Mouse (Mus musculus) embryonic facial prominence, embryonic 12.5 days (tissue): Measurements from ENCODE around the gene Pilra. TPM values are rescaled to one million over a fixed set of nuclear protein-coding genes. Genes with fewer than 3 reads are reported as not detected.
"Not testable (repeated sequence)": the region's sequence is repeated elsewhere in the genome, so short reads cannot be mapped to it uniquely, and the experiment has no call there.

Experiments
- ATAC-seq: fragments of 200-750 bp; cut with Nextera tagmentation; 2 replicates; pipeline ENCODE4 v1.8.0; 2017; ENCODE audit not compliant: insufficient number of reproducible peaks, insufficient read depth, low FRiP score, low TSS enrichment
- H3K27ac ChIP-seq: fragments of 300-500 bp; sonication (generic); 2 replicates; pipeline ENCODE4 v1.5.1; 2016; ENCODE audit warnings: mild to moderate bottlenecking
- H3K27me3 ChIP-seq: fragments of 300-500 bp; sonication (generic); 2 replicates; pipeline ENCODE4 v1.6.1; 2016; ENCODE audit warnings: mild to moderate bottlenecking, moderate library complexity
- H3K36me3 ChIP-seq: fragments of 300-500 bp; sonication (generic); 2 replicates; pipeline ENCODE4 v1.6.1; 2016; ENCODE audit warnings: mild to moderate bottlenecking
- H3K4me1 ChIP-seq: fragments of 300-500 bp; sonication (generic); 2 replicates; pipeline ENCODE4 v1.6.1; 2016
- H3K4me2 ChIP-seq: fragments of 300-500 bp; sonication (generic); replicated peaks from 2 replicates; pipeline ENCODE4 v1.6.1; 2016; ENCODE audit warnings: mild to moderate bottlenecking, moderate library complexity
- H3K4me3 ChIP-seq: fragments of 300-500 bp; sonication (generic); 2 replicates; pipeline ENCODE4 v1.5.1; 2016; ENCODE audit warnings: mild to moderate bottlenecking
- H3K9ac ChIP-seq: fragments of 300-500 bp; sonication (generic); 2 replicates; pipeline ENCODE4 v1.6.1; 2016; ENCODE audit warnings: mild to moderate bottlenecking, moderate library complexity
- H3K9me3 ChIP-seq: fragments of 300-500 bp; sonication (generic); 2 replicates; pipeline ENCODE4 v1.6.1; 2016; ENCODE audit warnings: mild to moderate bottlenecking, moderate library complexity
- WGBS: fragments of 180-500 bp; shearing (Covaris S2); methylation state at CpG from one replicate; pipeline ENCODE4 v1.1.7; 2016; 5-methylcytosine and 5-hydroxymethylcytosine counted together
- polyA plus RNA-seq: library from polyadenylated mRNA; unstranded; fragments of >200 nt; fragmentation: Nextera tagmentation; extraction: Ambion mirVana; gene quantifications from 2 replicates; pipeline ENCODE4 v1.2.1, GENCODE M21; 2016

Gene Pilra
- polyA plus RNA-seq: 0.22 and 0.28 TPM in 2 replicates

DNA sequence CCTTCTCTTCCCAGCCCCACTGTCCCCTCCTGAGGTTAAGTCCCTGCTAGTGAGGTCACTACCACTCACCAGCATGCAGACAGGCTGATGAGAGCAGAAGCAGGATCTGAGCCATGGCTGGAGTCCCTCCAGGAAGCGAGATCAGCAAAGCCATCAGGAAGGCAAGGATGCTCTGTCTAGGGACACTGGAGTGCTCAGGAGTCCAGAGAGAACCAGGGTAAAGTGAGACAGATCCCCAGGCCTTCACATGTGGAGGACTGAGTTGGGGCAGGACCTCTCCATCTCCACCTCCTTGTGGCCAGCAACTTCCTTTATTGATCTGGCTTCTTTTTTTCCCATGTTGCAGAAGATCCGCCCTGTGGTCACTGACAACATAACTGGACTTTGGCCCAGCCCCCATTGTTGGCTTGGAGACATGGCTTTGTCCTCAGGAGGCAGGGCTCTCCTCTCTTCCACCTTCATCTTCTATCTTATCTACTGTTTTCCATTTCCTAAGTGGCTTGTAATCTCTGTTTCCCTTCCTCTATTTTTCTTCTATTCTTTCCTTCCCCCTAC is at the start of gene Pilra:
Gene Pilra, minus strand, starts transcription at position 316 of the 555 bp plus-strand sequence.
- not testable (repeated sequence) for H3K36me3 ChIP-seq, H3K9me3 ChIP-seq, H3K4me2 ChIP-seq, H3K9ac ChIP-seq, H3K4me3 ChIP-seq, H3K27ac ChIP-seq, ATAC-seq, H3K27me3 ChIP-seq, H3K4me1 ChIP-seq
- WGBS: 65% methylated on average over 2 of the region's 2 CpGs

DNA sequence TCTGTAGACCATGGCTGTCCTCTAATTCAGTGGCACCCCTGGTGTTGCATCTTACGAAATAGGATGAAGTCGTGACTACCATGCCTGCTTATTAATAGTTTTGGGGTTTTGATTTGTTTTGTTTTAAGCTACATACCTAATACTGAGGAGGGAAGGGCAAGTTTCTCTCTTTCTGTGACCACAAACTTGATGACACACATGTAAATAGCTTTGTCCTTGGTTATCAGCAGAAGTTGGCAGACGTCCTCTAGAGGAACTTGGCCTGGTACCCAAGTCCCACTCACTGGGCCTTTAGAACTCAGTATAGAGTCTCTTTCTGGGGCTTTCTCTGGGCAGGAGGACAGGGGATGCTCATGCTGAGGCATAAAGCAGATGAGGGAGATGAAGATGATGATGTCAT is 47.3 kb upstream of the Pilra start:
- no peak for ATAC-seq
- no peak overlapping the region for H3K27ac ChIP-seq
- 83% methylated on average over 3 of the region's 3 CpGs for WGBS
- no peaks in the 10 kb centered on the region for H3K36me3 ChIP-seq
- no peaks in the 10 kb centered on the region for H3K4me1 ChIP-seq
- no peak overlapping the region for H3K4me3 ChIP-seq
- H3K4me2 ChIP-seq: no peak overlapping the region
- no peaks in the 10 kb centered on the region for H3K9me3 ChIP-seq
- H3K9ac ChIP-seq: no peak overlapping the region
- no peaks in the 10 kb centered on the region for H3K27me3 ChIP-seq

DNA sequence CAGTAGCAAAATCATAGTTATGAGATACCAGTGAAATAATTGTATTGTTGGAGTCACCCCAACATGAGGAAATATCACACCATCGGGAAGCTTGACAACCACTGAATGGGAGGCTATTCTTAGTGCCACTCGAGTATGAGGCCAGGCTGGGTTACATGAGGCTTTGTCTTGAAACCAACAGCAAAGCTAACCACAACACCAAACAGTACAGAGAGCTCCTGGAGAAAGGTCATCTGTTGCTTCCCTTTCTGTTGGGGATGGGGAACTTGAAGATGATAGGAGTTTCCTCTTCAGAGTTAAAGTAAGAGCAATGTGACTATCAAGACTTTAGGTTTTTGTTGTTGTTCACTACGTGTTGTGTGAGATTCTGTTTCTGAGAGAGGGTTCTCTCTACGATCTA is 46.8 kb upstream of the Pilra start:
- no peak overlapping the region for H3K4me2 ChIP-seq
- no peak for ATAC-seq
- no peak overlapping the region for H3K4me3 ChIP-seq
- no peaks in the 10 kb centered on the region for H3K36me3 ChIP-seq
- no peaks in the 10 kb centered on the region for H3K4me1 ChIP-seq
- WGBS: 81% methylated on average over 4 of the region's 4 CpGs
- H3K9ac ChIP-seq: no peak overlapping the region
- no peaks in the 10 kb centered on the region for H3K27me3 ChIP-seq
- H3K9me3 ChIP-seq: no peaks in the 10 kb centered on the region
- H3K27ac ChIP-seq: no peak overlapping the region

DNA sequence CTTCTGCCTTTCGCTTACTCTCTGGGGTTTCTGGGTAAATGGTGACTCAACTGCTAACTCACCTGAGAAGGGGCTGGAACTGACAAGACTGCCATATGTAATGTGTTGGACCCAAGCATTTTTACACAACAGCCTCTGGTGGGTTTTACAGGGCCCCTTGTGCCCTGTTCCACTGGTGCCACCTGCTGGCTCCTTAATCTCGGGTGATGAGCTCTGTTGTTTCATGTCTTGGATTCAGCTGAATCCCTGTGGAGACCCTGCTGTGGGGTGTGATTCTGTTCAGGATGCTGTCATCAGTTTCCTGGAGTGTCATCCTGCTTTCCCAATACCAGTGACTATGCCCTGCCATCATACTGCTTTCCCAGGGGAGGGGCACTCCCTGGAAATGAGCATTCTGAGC is 41.8 kb upstream of the Pilra start:
- Histone ChIP-seq H3K4me1 (no peaks in the 10 kb centered on the region), H3K27me3 (no peaks in the 10 kb centered on the region), H3K9me3 (no peaks in the 10 kb centered on the region), H3K4me3 (no peak overlapping the region), H3K4me2 (no peak overlapping the region), H3K36me3 (no peaks in the 10 kb centered on the region), H3K9ac (no peak overlapping the region), H3K27ac (no peak overlapping the region)
- 58% methylated on average over 2 of the region's 2 CpGs for WGBS
- ATAC-seq: no peak

DNA sequence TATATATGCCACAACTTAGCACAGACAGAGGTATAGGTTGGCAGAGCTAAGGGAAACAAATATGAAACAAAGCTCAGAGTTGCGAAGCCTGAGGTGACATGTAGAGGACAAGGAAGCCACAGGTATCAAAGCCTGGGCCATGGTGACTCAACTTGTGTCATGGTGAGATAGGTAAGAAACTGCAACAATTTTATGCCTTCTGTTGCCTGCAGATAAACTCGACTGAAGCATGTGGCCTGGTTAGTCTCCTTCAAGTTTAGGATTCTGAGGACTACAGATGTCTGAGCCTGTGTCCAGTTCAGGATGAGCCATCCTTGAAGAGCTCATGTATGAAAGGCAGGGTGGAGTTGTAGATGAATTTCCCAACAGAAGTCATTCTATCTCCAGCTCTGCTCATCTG is 39.0 kb upstream of the Pilra start:
- WGBS: 82% methylated on average over 2 of the region's 2 CpGs
- Histone ChIP-seq H3K4me2 (no peak overlapping the region), H3K27ac (no peak overlapping the region)

DNA sequence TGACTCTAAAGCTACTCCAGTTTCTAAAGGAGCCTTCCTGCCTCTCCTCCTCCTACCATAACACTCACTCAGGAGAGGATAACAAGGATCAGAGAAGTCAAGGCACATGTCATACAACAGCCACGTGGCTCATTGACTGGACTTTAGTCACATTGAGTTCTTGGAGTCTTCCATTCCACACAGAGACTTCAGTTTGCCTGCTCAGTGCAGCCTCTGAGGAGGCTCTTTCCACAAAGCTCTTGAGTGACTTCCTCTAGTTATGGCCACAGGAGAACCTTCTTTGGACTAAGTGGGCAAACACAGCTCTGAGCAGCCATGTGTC is 36.3 kb upstream of the Pilra start:
- not testable (repeated sequence) for H3K4me3 ChIP-seq, H3K36me3 ChIP-seq, H3K9me3 ChIP-seq, H3K27ac ChIP-seq, H3K4me1 ChIP-seq, H3K4me2 ChIP-seq, ATAC-seq, H3K27me3 ChIP-seq, H3K9ac ChIP-seq
- WGBS: 41% methylated on average over 1 of the region's 1 CpGs

More for the DNA sequence above, 39.0 kb upstream of the Pilra start:
- no peaks in the 10 kb centered on the region for H3K9me3 ChIP-seq
- no peaks in the 10 kb centered on the region for H3K4me1 ChIP-seq
- no peak for ATAC-seq
- H3K9ac ChIP-seq: no peak overlapping the region
- H3K4me3 ChIP-seq: no peak overlapping the region
- no peaks in the 10 kb centered on the region for H3K36me3 ChIP-seq
- no peaks in the 10 kb centered on the region for H3K27me3 ChIP-seq

DNA sequence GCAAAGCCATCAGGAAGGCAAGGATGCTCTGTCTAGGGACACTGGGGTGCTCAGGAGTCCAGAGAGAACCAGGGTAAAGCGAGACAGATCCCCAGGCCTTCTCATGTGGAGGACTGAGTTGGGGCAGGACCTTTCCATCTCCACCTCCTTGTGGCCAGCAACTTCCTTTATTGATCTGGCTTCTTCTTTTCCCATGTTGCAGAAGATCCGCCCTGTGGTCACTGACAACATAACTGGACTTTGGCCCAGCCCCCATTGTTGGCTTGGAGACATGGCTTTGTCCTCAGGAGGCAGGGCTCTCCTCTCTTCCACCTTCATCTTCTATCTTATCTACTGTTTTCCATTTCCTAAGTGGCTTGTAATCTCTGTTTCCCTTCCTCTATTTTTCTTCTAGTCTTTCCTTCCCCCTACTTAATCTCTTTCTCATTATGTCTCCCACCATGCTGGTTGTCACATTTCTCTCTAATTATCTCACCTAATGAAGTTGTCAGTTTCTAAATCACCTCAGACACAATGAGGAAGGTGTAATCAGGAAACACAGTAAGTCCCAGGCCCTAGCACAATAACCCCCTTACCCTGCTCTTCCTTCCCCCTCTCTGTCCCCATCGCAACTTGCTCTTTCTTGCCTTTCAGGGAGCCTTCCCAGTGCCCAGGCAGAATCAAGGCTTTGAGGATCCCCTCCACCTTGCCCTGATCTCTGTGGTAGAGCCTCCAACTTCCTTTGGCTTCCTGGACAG is 35.7 kb upstream of the Pilra start, which contains the start of gene Pilrb2:
Gene Pilrb2, minus strand, starts transcription at position 172 of the 737 bp plus-strand sequence.
- H3K4me2 ChIP-seq, ATAC-seq: not testable (repeated sequence)
- 78% methylated on average over 3 of the region's 3 CpGs for WGBS

DNA sequence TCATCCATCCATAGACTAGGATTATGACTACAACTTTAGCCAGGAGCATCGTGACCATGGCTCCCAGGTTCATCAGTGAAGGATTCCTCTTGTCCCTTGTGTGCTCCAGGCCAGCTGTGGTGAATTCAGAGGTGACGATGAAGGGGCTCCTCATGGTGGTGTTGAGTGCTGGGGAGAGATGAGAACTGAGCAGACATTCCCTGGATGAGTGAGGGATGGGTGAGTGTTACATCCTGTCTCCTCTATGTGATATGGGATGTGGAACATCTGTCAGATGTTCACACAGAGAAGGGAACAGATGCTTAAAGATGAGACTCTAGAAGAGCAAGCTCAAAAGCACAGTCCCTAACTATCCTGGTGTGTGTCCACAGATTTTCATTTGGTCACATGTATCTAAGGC is 32.5 kb upstream of the Pilra start:
- H3K36me3 ChIP-seq, H3K4me1 ChIP-seq, H3K4me2 ChIP-seq, H3K9ac ChIP-seq, H3K27me3 ChIP-seq, ATAC-seq, H3K4me3 ChIP-seq, H3K9me3 ChIP-seq, H3K27ac ChIP-seq: not testable (repeated sequence)
- 69% methylated on average over 2 of the region's 2 CpGs for WGBS

More for the DNA sequence above, 35.7 kb upstream of the Pilra start, which contains the start of gene Pilrb2:
- H3K4me1 ChIP-seq, H3K27ac ChIP-seq, H3K9me3 ChIP-seq, H3K4me3 ChIP-seq, H3K27me3 ChIP-seq, H3K9ac ChIP-seq, H3K36me3 ChIP-seq: not testable (repeated sequence)

DNA sequence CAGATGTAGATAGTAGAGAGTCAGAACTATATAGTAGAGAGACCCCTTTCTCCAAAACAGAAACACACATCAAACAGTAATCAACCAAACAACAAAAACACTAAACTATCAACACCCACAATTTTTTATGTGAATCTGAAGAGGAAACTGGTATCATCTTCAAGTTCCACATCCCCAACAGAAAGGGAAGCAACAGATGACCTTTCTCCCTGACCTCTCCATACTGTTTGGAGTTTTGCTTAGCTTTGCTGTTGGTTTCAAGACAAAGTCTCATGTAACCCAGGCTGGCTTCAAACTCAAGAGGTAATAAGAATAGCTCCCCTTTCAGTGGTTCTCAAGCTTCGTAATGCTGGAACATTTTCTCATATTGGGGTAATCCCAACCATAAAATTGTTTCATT is 27.9 kb upstream of the Pilra start:
- not testable (repeated sequence) for H3K27me3 ChIP-seq, H3K9ac ChIP-seq, H3K27ac ChIP-seq, H3K4me2 ChIP-seq, ATAC-seq, H3K4me3 ChIP-seq, H3K4me1 ChIP-seq, H3K36me3 ChIP-seq, H3K9me3 ChIP-seq
- 79% methylated on average over 1 of the region's 1 CpGs for WGBS

DNA sequence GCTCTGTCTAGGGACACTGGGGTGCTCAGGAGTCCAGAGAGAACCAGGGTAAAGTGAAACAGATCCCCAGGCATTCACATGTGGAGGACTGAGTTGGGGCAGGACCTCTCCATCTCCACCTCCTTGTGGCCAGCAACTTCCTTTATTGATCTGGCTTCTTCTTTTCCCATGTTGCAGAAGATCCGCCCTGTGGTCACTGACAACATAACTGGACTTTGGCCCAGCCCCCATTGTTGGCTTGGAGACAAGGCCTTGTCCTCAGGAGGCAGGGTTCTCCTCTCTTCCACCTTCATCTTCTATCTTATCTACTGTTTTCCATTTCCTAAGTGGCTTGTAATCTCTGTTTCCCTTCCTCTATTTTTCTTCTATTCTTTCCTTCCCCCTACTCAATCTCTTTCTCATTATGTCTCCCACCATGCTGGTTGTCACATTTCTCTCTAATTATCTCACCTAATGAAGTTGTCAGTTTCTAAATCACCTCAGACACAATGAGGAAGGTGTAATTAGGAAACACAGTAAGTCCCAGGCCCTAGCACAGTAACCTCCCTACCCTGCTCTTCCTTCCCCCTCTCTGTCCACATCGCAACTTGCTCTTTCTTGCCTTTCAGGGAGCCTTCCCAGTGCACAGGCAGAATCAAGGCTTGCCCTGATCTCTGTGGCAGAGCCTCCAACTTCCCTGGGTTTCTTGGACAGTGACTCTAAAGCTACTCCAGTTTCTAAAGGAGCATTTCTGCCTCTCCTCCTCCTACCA is 22.1 kb upstream of the Pilra start, which contains the start of gene Pilrb1:
Gene Pilrb1, minus strand, starts transcription at position 147 of the 751 bp plus-strand sequence.
- H3K4me3 ChIP-seq, H3K9ac ChIP-seq, H3K4me2 ChIP-seq, H3K4me1 ChIP-seq, H3K9me3 ChIP-seq, H3K27ac ChIP-seq, H3K27me3 ChIP-seq, H3K36me3 ChIP-seq, ATAC-seq: not testable (repeated sequence)
- WGBS: 81% methylated on average over 2 of the region's 2 CpGs

DNA sequence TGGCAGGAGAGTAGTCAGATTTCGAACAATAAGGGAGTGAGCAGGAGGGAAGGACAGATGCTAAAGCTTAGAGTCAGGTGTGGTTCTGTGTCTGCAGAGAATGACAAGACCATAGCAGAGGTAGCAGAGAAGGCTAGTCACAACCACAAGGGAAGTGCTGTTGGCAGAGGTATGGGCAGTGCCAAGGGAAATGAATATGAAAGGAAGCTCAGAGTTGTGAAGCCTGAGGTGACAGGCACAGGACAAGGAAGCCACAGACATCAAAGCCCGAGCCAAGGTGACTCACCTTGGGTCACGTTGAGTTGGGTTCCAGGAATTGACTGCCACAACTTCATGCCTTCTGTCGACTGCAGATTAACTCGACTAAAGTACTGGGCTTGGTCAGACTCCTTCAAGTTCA is 20.8 kb upstream of the Pilra start:
- H3K4me2 ChIP-seq, H3K4me1 ChIP-seq, H3K36me3 ChIP-seq, ATAC-seq, H3K27me3 ChIP-seq, H3K4me3 ChIP-seq, H3K9ac ChIP-seq, H3K9me3 ChIP-seq, H3K27ac ChIP-seq: not testable (repeated sequence)
- 78% methylated on average over 5 of the region's 5 CpGs for WGBS

DNA sequence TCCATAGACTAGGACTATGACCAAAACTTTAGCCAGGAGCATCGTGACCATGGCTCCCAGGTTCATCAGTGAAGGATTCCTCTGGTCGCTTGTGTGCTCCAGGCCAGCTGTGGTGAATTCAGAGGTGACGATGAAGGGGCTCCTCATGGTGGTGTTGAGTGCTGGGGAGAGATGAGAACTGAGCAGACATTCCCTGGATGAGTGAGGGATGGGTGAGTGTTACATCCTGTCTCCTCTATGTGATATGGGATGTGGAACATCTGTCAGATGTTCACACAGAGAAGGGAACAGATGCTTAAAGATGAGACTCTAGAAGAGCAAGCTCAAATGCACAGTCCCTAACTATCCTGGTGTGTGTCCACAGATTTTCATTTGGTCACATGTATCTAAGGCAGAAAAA is 18.8 kb upstream of the Pilra start:
- not testable (repeated sequence) for H3K9ac ChIP-seq, H3K27me3 ChIP-seq, H3K4me1 ChIP-seq, H3K9me3 ChIP-seq, ATAC-seq, H3K27ac ChIP-seq, H3K36me3 ChIP-seq, H3K4me2 ChIP-seq, H3K4me3 ChIP-seq
- 79% methylated on average over 3 of the region's 3 CpGs for WGBS
